Mouse (Mus musculus): ENCODE measurements around the gene Spsb1. TPM values are rescaled to one million over a fixed set of nuclear protein-coding genes. Genes with fewer than 3 reads are reported as not detected.

Spsb1 gene
- total and polyA plus RNA-seq, 3 experiments: 0.04 to 0.19 (median 0.07) TPM

DNA sequence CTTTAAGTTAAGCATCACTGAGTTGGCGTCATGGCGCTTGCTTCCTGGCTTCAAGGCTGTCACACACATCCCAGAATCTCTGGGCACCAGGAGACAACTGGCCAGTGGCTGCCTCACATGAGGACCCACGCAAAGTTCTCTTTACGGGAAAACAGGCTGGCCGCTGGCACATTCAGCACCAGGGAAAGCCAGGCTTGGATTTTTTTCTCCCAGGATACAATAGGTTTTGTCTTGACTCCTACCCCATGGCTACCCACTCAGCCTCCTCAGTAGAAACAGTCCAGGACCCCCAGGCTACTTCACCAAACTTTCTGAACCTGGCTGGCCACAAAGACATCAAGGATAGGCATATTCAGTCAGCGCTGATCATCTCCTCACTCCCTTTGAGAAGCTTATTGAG, 19.4 kb downstream of the Spsb1 start:
- H3K4me1 ChIP-seq (ENCODE audit: control insufficient read depth in 1 of 2, insufficient read depth in 2 of 2): peaks cover 2 to 9% of the 10 kb centered on the region in 2 experiments
- H3K9me3 ChIP-seq (replicated peaks; ENCODE audit: low read length): peaks cover 12% of the 10 kb centered on the region
- TF ChIP-seq BHLHE40 (IDR thresholded peaks at IDR 0.05; ENCODE audit: low read depth, low read length): no peak
- no peak for TF ChIP-seq ZNF384 (IDR thresholded peaks at IDR 0.05; ENCODE audit: low read depth, low read length)
- no peak for TF ChIP-seq ZKSCAN1 (IDR thresholded peaks at IDR 0.05; ENCODE audit: borderline replicate concordance, low read depth, low read length)
- no peaks in the 10 kb centered on the region for H3K36me3 ChIP-seq (replicated peaks in 1 of 2; ENCODE audit: control insufficient read depth in 1 of 2, insufficient read depth in 1 of 2, low read length in 1 of 2)
- in situ Hi-C loops (cut with MboI; ENCODE audit: low pct_ligation_motif_present, low pct_unique_long_range_greater_than_20kb, low sequenced_read_pairs) (no loop called here), dilution Hi-C loops (cut with MboI; ENCODE audit: extremely low pct_ligation_motif_present, extremely low pct_unique_long_range_greater_than_20kb, low sequenced_read_pairs) (no loop called here)
- H3K4me3 ChIP-seq (replicated peaks in 1 of 3; ENCODE audit: low read depth in 2 of 3, low read length in 2 of 3, poor library complexity in 1 of 3): no peak overlapping the region
- no peaks in the 10 kb centered on the region for H3K79me2 ChIP-seq (replicated peaks; ENCODE audit: control insufficient read depth, extremely low read depth, insufficient read depth, poor library complexity, severe bottlenecking)
- no peak overlapping the region for H3K4me2 ChIP-seq (ENCODE audit: insufficient read depth, low read depth, poor library complexity, severe bottlenecking)
- DNase-seq (ENCODE audit: extremely low read depth): no peak
- H3K27ac ChIP-seq (ENCODE audit: insufficient read depth, low read depth): no peak overlapping the region
- H3K27me3 ChIP-seq (replicated peaks): peaks cover 83% of the 10 kb centered on the region
- no peak overlapping the region for H3K9ac ChIP-seq (ENCODE audit: insufficient read depth, low read depth)

DNA sequence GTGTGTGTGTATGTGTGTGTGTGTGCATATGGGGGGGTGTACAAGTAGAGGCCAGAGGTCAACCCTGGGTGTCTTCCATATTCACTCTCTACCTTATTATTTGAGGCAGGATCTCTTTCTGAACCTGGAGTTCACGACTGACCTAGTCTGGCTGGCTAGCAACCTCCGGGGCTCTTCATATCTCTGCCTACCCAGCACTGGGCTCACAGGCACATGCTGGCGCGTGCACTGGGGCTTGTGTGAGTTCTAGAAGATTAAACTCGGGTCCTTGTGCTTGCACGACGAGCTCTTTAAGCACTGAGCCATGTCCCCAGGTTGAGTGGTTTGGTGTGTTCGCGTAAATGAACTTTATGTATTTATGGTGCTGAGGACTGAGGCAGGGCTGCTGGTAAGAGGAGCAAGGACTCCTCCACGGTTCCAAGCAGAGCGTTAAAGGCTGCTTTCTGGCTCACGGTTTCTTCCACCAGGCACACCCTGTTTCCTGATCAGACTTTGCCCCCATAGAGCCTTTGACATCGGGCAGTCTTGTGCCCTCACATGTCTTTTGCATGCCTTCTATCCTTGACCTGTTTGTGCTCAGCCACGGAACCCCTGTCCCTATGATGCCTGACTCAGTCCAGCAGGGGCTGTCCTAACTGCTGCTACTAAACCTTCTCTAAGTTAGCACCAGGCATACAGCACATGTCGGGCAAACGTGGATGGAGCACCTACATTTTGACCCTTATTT, 21.2 kb downstream of the Spsb1 start:
- dilution Hi-C loops (cut with MboI; ENCODE audit: extremely low pct_ligation_motif_present, extremely low pct_unique_long_range_greater_than_20kb, low sequenced_read_pairs) (no loop called here), in situ Hi-C loops (cut with MboI; ENCODE audit: low pct_ligation_motif_present, low pct_unique_long_range_greater_than_20kb, low sequenced_read_pairs) (no loop called here)
- Histone ChIP-seq H3K4me3 (replicated peaks in 1 of 3; ENCODE audit: low read depth in 2 of 3, low read length in 2 of 3, poor library complexity in 1 of 3) (no peak overlapping the region), H3K27ac (ENCODE audit: insufficient read depth, low read depth) (no peak overlapping the region), H3K79me2 (replicated peaks; ENCODE audit: control insufficient read depth, extremely low read depth, insufficient read depth, poor library complexity, severe bottlenecking) (no peaks in the 10 kb centered on the region), H3K9me3 (replicated peaks; ENCODE audit: low read length) (peaks cover 12% of the 10 kb centered on the region), H3K4me1 (ENCODE audit: control insufficient read depth in 1 of 2, insufficient read depth in 2 of 2) (peaks cover 2 to 9% of the 10 kb centered on the region in 2 experiments), H3K4me2 (ENCODE audit: insufficient read depth, low read depth, poor library complexity, severe bottlenecking) (no peak overlapping the region), H3K36me3 (replicated peaks in 1 of 2; ENCODE audit: control insufficient read depth in 1 of 2, insufficient read depth in 1 of 2, low read length in 1 of 2) (no peaks in the 10 kb centered on the region), H3K27me3 (replicated peaks) (peaks cover 78% of the 10 kb centered on the region), H3K9ac (ENCODE audit: insufficient read depth, low read depth) (no peak overlapping the region)
- DNase-seq (ENCODE audit: extremely low read depth): no peak
- TF ChIP-seq RCOR1 (conservative IDR thresholded peaks at IDR 0.05; ENCODE audit: low read depth, low read length): no peak
- no peak for TF ChIP-seq POLR2AphosphoS2 (IDR thresholded peaks at IDR 0.05; ENCODE audit: low read depth, low read length)
- no peak for TF ChIP-seq EP300 (IDR thresholded peaks at IDR 0.05; ENCODE audit: low read length)
- TF ChIP-seq ZNF384 (IDR thresholded peaks at IDR 0.05; ENCODE audit: low read depth, low read length): no peak
- no peak for TF ChIP-seq ELF1 (IDR thresholded peaks at IDR 0.05; ENCODE audit: low read depth, low read length)
- TF ChIP-seq SIN3A (IDR thresholded peaks at IDR 0.05; ENCODE audit: low read length): no peak
- no peak for TF ChIP-seq NELFE (IDR thresholded peaks at IDR 0.05; ENCODE audit: low read depth, low read length)
- no peak for TF ChIP-seq POLR2A (IDR thresholded peaks at IDR 0.05; ENCODE audit: low read depth, low read length)
- TF ChIP-seq E2F4 (IDR thresholded peaks at IDR 0.05; ENCODE audit: insufficient replicate concordance, low read depth, low read length): no peak
- no peak for TF ChIP-seq MYC (IDR thresholded peaks at IDR 0.05; ENCODE audit: low read depth, low read length)
- no peak for TF ChIP-seq BHLHE40 (IDR thresholded peaks at IDR 0.05; ENCODE audit: low read depth, low read length)
- TF ChIP-seq NRF1 (IDR thresholded peaks at IDR 0.05; ENCODE audit: low read depth, low read length): no peak
- no peak for TF ChIP-seq ETS1 (conservative IDR thresholded peaks at IDR 0.05; ENCODE audit: low read depth, low read length)
- TF ChIP-seq ZKSCAN1 (IDR thresholded peaks at IDR 0.05; ENCODE audit: borderline replicate concordance, low read depth, low read length): no peak
- no peak for TF ChIP-seq TBP (conservative IDR thresholded peaks at IDR 0.05; ENCODE audit: low read depth, low read length)
- no peak for TF ChIP-seq MEF2A (IDR thresholded peaks at IDR 0.05; ENCODE audit: borderline replicate concordance, low read depth, low read length)
